Mouse (Mus musculus): ENCODE results near the gene Rdh13.
"Not testable (repeated sequence)": the region's sequence is repeated elsewhere in the genome, so short reads cannot be mapped to it uniquely, and the experiment has no call there.

Gene Rdh13

DNA sequence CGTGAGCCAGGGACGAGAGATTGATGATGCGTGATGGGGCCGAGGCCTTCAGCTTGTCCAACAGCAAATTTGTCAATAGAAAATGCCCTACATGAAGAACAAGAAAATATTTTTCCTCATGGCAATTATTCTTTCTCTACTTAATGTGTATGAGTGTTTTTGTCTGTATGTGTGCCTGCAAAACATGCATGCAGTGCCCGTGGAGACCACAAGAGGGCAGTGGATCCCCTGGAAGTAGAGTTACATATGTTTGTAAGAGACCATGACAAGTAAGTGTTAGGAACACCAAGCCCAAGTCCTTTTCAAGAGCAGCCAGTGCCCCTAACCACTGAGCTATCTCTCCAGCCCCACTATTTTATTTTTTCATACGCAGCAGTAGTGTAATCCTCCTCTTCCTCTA is 13.9 kb downstream of the Rdh13 start:
- peak; percentile 93 for DNase-seq

- no peak for DNase-seq
Measured at GRCm38 (mm10) chr7:4430246-4430844, 15.1 kb downstream of the Rdh13 start.

DNA sequence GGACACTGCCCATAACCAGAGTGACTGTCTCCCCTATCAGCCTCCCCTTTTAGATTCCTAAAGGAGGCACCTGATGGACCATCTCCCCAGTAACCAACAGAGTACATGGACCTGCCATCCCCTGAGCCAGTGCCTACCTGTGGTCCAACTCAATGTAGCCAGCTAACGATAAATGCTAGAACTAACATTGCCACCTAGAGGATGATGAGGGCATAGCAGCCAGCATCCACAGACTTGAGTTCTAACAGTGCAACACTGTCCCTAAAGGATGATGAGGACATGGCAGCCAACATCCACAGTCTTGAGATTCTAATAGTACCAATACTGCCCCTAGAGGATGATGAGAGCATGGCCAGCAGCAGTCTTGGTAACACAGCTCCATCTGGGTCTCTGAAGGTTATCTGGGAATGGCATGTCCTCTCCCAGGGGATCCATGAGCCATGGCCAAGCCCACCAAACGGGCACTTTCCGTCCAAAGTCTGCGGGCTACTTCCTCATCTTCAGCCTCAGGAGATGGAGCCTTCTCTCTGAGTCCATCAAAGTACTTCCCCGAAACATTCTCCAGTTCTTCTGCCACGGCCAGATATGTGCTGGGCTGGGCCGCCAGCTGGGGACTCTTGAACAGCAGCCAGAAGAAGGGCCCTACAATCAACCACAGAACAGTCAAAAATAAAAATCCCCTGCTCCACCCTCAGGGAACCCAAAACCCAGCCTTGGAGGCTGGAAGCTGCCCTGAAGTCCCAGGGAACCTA is 18.1 kb downstream of the Rdh13 start:
- peak; percentile 99 for DNase-seq

GRCm38 (mm10) chr7:4420230-4420629 is 25.2 kb downstream of the Rdh13 start:
- no peak for DNase-seq

- no peak for DNase-seq
Measured at GRCm38 (mm10) chr7:4419681-4420080, 25.8 kb downstream of the Rdh13 start.

GRCm38 (mm10) chr7:4412406-4412805 is 33.0 kb downstream of the Rdh13 start:
- DNase-seq, result not testable (repeated sequence)

- DNase-seq, result no peak
Measured at GRCm38 (mm10) chr7:4397730-4398129, 47.7 kb downstream of the Rdh13 start, which contains the start of gene Gp6. Gene Gp6, minus strand, starts transcription at chr7:4397744.

Data from lung, postnatal 36 days (tissue).